Mouse (Mus musculus): Measurements from ENCODE around the gene Gm49354. TPM values are rescaled to one million over a fixed set of nuclear protein-coding genes. Genes with fewer than 3 reads are reported as not detected.
A peak's percentile ranks its signal among the peaks of the same experiment; 100 is the strongest.
"Not testable (repeated sequence)": the region's sequence is repeated elsewhere in the genome, so short reads cannot be mapped to it uniquely, and the experiment has no call there.

The Gm49354 gene
- total RNA-seq, 2 experiments from 2014 or later = not detected

- intact Hi-C loops (cut with DNase I) = no loop called here
- no peak for TF ChIP-seq CTCF (IDR thresholded peaks at IDR 0.05)
- H3K4me3 ChIP-seq = no peak within 1 kb of the TSS
- H3K27ac ChIP-seq = no peak within 1 kb of the TSS
- DNase-seq (ENCODE audit: extremely low spot score in 1 of 2, low spot score in 2 of 2) = no peak
Measured at GRCm38 (mm10) chr13:59731652-59732051, 50.4 kb downstream of the Gm49354 start, which contains the start of gene Spata31d1d. TSS of gene Spata31d1d (minus strand) at chr13:59731752.

- DNase-seq (ENCODE audit: extremely low spot score in 1 of 2, low spot score in 2 of 2) = peak; percentile 80
- peak; percentile 98 for TF ChIP-seq CTCF (IDR thresholded peaks at IDR 0.05)
- Histone ChIP-seq H3K4me3 (no peak overlapping the region), H3K27ac (no peak overlapping the region)
- intact Hi-C loops (cut with DNase I) = loop anchor here (2.0 to 5.0 kb wide), 2 partner anchors 51 to 90 kb away; partner anchors contain the start of gene Golm1
Measured at GRCm38 (mm10) chr13:59728378-59729093, 53.5 kb downstream of the Gm49354 start.

- H3K27ac ChIP-seq = no peak overlapping the region
- intact Hi-C loops (cut with DNase I) = loop anchor here (5.0 kb wide), 1 partner anchor 49 kb away; the partner anchor contains the start of gene Golm1
- TF ChIP-seq CTCF (IDR thresholded peaks at IDR 0.05) = no peak
- H3K4me3 ChIP-seq = no peak overlapping the region
- no peak for DNase-seq (ENCODE audit: extremely low spot score in 1 of 2, low spot score in 2 of 2)
Measured at GRCm38 (mm10) chr13:59726139-59726867, 55.7 kb downstream of the Gm49354 start.

DNA sequence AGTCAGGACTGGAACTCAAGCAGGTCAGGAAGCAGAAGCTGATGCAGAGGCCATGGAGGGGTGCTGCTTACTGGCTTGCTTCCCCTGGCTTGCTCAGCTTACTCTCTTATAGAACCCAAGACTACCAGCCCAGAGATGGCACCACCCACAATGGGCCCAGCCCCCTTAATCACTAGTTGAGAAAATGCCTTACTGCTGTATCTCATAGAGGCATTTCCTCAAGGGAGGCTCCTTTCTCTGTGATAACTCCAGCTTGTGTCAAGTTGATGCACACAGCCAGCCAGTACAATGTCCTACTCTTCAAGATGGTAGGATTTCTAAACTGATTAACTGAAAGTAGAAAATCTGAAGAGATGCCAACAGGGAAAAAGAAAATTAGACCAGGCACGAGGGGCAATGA is 60.0 kb downstream of the Gm49354 start:
- intact Hi-C loops (cut with DNase I); DNase-seq (ENCODE audit: extremely low spot score in 1 of 2, low spot score in 2 of 2); H3K4me3 ChIP-seq; H3K27ac ChIP-seq: not testable (repeated sequence)

- Histone ChIP-seq H3K27ac (peak overlapping the region; percentile 11; the same call in 1 of the 2 replicates), H3K4me3 (no peak overlapping the region)
- intact Hi-C loops (cut with DNase I) = loop anchor here (1.0 kb wide), 1 partner anchor 18 kb away; no protein-coding TSS in a partner anchor
- no peak for TF ChIP-seq CTCF (IDR thresholded peaks at IDR 0.05)
- DNase-seq (ENCODE audit: extremely low spot score in 1 of 2, low spot score in 2 of 2) = no peak
Measured at GRCm38 (mm10) chr13:59719475-59719874, 62.6 kb downstream of the Gm49354 start.

- intact Hi-C loops (cut with DNase I) = loop anchor here (1.0 kb wide), 1 partner anchor 18 kb away; no protein-coding TSS in a partner anchor
- H3K27ac ChIP-seq = peak overlapping the region; percentile 11; the same call in 1 of the 2 replicates
- not testable (repeated sequence) for H3K4me3 ChIP-seq; DNase-seq (ENCODE audit: extremely low spot score in 1 of 2, low spot score in 2 of 2)
Measured at GRCm38 (mm10) chr13:59718857-59719440, 63.1 kb downstream of the Gm49354 start.

GRCm38 (mm10) chr13:59713710-59714109 is 68.3 kb downstream of the Gm49354 start:
- Histone ChIP-seq H3K27ac (no peak overlapping the region), H3K4me3 (no peak overlapping the region)
- intact Hi-C loops (cut with DNase I) = no loop called here
- TF ChIP-seq CTCF (IDR thresholded peaks at IDR 0.05) = no peak
- DNase-seq (ENCODE audit: extremely low spot score in 1 of 2, low spot score in 2 of 2) = no peak

DNA sequence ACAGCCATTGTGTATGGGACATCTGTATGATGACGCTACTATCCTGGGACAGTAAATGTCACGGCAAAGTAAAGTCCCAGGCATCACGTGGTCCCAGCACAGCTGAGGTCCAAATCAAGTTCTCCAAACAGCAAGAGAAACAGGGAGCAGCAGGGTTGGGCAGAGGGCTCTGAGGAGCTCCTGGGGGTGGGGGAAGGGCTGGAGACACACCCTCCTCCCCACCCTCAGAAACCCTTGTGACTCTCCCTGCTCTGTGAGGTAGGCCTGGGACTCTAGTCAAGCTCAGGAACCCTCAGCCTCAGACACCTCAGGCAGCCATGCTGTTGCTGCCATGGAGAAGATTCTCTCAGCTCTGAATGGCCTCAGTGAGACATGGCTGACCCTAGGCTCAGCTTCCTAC is 70.1 kb downstream of the Gm49354 start, which contains the start of gene Spata31d1b:
Gene Spata31d1b, plus strand, starts transcription at position 301 of the 400 bp plus-strand sequence.
- H3K4me3 ChIP-seq; DNase-seq (ENCODE audit: extremely low spot score in 1 of 2, low spot score in 2 of 2); H3K27ac ChIP-seq; intact Hi-C loops (cut with DNase I): not testable (repeated sequence)

DNA sequence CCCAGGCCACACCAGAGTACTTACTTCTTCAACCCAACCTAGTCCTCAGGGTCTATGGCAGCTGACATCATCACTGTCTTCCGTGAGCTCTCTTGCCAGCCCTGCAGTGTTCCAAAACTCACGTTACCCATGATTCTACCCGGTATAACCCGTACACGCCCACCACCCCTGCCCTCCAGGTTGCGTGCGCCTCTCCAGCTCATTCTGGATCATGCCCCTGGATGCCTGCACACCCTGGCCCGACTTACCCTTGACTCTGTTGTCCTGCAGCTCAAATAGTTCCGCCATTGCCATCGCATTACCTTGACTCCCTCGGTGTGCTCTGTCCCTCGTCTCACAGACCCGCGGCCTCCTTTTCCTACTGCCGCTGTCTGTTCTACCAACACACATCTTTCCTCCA is 71.8 kb downstream of the Gm49354 start, which contains the start of gene Spata31d1a:
Gene Spata31d1a, minus strand, starts transcription at position 101 of the 400 bp plus-strand sequence.
- no peak within 1 kb of the TSS for H3K4me3 ChIP-seq
- no peak for TF ChIP-seq CTCF (IDR thresholded peaks at IDR 0.05)
- intact Hi-C loops (cut with DNase I) = no loop called here
- no peak for DNase-seq (ENCODE audit: extremely low spot score in 1 of 2, low spot score in 2 of 2)
- no peak within 1 kb of the TSS for H3K27ac ChIP-seq

Other genes starting within 250 kb of the Gm49354 start
- gene Agtpbp1, start 197.0 kb downstream of the Gm49354 start, total RNA-seq (2021) = 100 to 1,000 TPM; 352 to 357 TPM
- gene Naa35, start 197.0 kb downstream of the Gm49354 start, total RNA-seq (2021) = 10 to 100 TPM; 95.1 to 98.1 TPM
- gene Golm1, start 106.4 kb downstream of the Gm49354 start, total RNA-seq (2021) = 10 to 100 TPM; 18.2 to 22.9 TPM
- gene 4921517D22Rik, start 88.1 kb downstream of the Gm49354 start, total RNA-seq (2021) = not detected
- gene Spata31d1a, start 71.9 kb downstream of the Gm49354 start, total RNA-seq (2021) = under 1 TPM; 0.18 to 0.26 TPM
- gene Spata31d1b, start 70.0 kb downstream of the Gm49354 start, total RNA-seq (2021) = under 1 TPM in 1 of 2 experiments, not detected in 1; 0.09 TPM
- gene Spata31d1d, start 50.5 kb downstream of the Gm49354 start, total RNA-seq (2021) = not detected
- 1 to 10 TPM; 1.8 to 2.5 TPM for gene 1700014D04Rik, start 35.5 kb downstream of the Gm49354 start, total RNA-seq (2021)
- 100 to 1,000 TPM; 151 to 157 TPM for gene Isca1, start 12.4 kb downstream of the Gm49354 start, total RNA-seq (2021)
- 10 to 100 TPM; 61.1 to 66.0 TPM for gene Tut7, start 40.9 kb upstream of the Gm49354 start, total RNA-seq (2021)

Data from left cerebral cortex, adult 2 months (tissue).